Mouse (Mus musculus): ENCODE results near the gene Tada2a.

Gene Tada2a

DNA sequence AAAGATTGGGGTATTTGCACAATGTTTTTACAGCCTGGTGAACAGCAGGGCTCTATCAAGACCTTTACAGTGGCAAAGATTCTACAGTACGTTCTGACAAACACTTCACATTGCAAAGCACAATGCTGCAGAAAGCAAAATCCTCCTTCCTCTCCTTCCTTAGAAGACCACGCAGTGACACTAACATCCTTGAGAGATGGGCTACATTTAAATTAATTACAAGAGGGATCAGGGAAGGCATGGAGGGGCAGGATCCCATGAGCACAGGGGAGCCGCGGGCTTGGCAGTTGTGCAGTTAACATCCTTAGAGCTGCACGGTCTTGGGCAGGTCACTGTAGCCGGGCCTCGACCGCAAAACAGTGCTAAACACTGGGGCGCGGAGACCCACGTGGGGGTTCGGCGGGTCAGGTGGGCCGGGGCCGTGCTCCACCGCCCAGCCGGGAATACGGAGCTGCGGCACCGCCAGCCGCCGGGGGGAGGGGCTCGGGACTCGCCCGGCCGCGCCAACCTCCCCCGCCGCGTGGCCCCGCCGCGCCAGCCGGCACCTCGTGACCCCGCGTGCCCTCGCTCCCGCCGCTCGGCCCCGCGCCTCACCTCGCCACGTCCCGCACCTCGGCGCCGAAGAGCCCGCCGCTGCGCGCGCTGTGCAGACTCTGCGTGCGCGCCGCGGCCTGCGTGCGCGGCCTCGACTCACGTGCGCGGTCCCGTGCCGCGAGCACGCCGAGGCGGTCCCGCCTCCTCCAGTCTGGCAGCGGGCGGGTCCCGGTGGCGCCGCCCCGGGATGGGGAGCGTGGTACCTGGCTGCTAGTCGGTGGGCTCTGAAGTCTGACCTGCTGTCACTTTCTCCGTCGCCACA, at the start of gene Tada2a, which contains the start of gene Acaca:
Tada2a (minus strand) TSS at position 658 of the 856 bp plus-strand sequence.
Acaca (plus strand) TSS at position 730 of the 856 bp plus-strand sequence.
- peak; percentile 83 for DNase-seq

DNA sequence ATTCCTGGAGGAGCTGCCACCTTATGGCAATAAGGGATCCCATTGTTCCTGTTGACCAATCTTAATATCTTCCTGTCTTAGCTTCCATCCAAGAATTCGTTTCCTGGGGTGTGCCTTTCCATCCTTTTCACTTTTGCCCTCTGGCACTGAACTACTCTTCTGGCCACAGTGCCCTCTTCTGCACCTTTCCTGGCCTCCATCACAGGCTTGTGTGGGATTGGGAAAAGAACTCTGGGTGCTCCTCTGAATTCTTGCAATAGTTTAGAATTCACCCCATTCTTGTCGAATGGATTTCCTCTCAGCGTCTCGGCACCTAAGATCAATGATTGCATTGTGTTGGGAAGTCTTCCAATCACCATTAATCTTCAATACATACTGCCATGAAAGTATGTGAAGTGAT, 49.2 kb upstream of the Tada2a start:
- no peak for DNase-seq

DNA sequence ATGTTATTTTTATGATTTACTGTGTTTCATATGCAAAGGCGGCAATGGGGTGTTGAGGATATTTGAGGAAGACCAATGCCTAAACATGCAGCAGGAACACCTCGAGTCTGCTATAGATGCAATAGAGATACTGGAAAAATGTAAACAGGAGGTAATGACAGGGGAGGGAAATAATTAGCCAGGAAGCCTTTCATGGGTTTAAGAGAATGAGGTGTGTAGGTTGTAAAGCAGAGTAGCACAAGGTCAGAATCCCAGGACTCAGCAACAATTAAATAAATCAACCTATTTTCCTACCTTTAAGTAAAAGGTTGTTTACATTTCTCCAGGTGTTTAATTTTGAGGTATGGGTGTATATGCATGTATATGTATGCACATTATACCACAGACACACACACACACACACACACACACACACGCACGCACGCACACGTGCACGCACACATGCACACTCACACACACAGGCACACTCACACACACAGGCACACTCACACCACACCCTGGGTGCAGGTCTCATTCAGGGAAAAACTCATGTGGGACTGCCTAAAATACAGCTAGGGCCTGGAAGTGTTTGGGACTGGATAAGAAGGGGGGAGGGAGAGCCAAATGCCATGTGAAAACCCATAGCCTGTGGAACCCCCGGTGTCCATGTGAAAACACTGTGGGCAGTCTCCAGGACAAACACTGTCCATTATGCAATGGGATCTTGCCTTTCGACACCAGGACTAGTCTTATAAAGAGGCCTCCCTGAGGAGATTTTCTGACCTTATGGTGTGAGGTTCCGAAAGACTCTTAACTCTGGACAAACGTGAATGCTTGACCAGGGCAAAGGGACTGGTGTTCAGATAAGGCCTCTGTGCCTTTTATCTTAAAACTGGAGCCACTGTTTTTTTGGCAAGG, 43.4 kb upstream of the Tada2a start:
- DNase-seq, result no peak

DNA sequence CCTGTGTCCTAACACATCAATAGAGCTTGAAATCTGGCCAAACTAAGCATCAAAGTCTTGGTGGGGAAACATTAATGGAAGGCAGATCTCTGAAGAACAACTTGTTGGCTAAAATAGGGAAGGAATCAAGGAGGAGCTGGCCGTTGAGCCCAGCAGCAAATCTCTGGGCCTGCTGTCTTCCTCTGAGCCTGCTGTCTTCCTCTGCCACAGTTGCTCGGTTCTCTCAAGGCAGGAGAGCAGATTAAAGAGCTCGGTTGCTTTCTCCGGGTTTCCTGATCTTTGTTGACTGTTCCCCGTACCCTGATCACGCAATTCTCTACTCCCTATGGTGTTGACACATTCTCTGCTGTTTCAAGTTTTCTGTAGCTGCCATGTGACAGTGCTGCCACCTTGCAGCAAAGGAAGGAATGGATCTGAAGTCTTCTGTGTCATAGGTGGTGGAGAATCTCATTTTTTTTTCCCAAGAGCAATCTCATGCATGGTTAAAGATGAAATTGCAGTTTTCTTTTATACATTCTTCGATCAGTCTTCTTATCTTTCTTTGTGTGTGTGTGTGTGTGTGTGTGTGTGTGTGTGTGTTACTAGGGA, 39.4 kb upstream of the Tada2a start:
- DNase-seq, result peak; percentile 37

DNA sequence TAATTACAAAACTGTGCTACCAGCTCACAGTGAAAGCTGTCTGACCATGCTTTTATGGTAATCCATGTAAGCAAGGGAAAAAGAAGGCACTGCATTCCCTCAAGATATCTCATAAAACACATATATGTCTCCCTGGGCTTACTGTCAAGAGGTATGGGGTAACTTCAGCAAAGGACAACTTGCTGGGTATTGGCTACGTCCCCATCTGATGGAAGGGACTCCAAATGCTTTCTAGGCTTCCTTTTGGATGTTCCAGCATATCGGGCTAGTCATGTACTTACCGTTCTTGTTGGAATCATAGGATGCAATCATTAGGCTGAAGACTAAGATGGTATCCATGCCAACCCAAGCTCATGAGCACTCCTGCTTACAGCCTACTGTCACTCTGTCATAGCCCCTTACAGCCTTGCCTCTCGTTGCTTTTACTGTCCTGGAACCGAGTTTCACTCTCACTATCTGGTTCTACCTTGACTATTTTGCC, 37.7 kb upstream of the Tada2a start, which contains the start of gene Gm11437:
Gm11437 (minus strand) TSS at position 431 of the 481 bp plus-strand sequence.
- DNase-seq, result no peak

DNA sequence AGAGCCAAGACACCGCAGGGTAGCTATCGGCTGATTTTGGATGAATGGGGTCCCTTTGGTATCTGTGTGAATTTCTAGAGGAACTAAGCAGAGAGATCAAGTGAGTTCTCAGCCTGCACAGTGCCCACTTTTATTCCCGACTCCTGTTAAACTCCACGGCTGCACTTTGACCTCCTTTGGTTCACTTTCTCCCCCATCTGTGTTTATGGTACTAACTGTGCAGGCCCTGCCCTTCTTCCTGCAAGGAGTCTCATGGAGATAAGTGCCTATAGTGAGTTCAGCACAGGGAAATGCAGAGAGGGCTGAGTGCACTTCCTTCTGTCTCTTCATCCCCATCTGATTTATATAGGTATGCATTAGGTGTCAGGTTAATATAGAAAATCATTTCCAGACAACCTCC, 35.2 kb upstream of the Tada2a start:
- no peak for DNase-seq

DNA sequence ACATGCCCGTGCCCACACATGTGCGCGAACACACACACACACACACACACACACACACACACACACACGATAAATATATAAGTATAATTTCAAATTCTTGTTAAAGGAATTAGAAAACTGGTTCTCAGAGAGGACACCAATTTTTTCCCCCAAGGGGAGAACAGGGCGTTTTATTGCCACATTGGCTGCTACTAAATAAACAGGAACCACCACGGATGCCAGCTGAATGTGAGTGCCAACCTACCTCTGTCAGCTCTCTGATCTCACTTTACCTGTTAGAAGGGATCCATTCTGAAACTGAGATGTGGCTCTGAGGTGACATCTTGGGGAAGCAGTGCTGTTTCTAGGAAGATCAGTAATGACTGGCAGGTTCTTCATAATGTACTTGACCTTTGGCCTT, 34.7 kb upstream of the Tada2a start:
- no peak for DNase-seq

DNA sequence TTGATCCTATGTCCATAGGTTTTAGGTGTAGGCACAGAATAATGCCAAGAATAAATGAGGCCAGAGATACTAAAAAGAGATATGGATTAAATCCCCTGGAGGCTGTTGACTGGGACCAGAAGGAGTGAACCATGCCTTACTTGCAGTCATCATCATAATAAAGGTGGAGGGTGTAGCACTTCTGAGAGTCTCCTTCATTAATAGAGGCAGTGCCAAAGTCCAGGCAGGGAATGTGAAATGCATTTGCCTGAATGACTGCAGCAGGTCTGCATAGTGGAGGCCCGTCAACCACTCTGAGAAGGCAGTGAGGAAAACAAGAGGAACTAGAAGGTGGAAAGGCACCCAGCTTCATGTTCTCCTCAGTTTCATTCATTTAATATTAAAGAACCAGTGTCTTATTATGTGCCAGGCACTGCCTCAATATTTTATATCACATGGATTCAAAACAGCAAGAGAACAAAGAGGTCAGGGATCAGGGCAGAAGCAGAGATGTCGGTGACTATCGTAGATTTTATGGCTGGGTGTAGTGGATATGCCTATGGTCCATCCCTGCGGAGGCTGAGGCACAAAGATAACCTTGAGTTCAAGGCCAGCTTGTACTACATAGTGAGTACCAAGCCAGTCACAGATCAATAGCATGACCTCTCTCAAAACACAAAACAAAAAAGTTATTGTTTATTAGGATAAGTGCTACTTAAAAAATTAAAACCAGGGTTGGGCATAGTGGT, 27.3 kb upstream of the Tada2a start:
- DNase-seq, result no peak

DNA sequence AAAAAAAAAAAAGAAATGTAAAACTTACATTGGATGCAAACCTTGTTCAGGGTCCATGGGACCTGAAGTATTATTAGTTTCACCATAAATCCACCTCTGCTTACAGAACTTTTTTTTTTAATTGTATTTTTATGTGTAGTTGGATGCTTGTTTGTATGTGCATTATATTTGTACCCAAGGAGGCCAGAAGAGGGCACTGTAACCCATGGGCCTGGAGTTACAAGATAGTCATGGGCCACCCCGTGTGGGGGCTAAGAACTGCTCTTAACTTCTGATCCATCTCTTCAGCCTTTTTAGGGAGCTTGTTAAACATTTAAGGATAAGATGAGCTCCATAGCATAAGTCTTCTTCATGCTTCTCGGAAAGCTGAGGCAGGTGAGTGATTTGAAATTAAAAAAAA, 21.5 kb upstream of the Tada2a start:
- peak; percentile 23 for DNase-seq

DNA sequence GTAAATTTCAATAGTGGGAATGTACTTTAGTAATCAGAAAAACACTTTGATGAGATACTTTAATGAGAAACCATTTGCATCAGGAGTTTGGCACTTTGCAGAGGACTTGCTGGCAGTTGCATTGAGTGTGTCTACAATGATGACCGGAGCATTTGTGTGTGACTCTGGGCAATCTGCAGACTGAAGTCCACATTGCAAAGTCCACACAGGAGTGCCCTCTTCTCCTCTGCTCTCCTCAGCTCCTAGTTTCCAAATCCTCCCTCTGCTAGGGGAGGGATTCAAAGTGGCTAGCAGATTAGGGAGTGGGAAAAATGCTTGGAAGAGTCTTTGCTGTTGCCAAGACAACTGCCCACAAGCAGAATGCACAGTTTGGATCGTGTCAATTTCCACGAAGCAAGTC, 16.7 kb upstream of the Tada2a start:
- DNase-seq, result no peak

DNA sequence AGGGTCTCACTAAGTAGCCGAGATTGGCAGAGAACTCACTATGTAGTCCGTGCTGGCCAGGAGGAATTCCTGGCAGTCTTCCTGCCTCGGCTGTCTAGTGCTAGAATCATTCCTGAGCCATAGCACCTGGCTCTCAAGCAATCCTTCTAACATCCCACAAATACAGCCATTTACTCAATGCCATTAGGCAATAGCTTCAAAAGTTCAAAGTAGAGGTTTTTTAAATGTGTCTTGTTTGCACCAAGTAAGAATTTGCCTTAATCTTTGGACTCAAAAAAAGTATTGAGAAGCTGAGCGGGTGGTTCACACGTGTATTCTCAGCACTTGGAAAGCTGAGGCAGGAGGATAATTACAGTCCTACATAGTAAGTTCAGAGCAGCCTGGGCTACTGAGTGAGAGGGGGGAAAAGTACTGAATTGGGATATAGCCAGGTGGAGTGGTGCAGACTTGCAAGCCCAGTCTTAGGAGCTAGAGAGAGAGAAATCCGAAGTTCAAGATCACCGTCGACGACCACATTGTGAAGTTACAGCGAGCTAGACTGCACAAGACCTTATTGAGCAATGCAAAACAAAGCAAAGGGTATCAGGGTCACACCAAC, 15.9 kb upstream of the Tada2a start:
- no peak for DNase-seq

DNA sequence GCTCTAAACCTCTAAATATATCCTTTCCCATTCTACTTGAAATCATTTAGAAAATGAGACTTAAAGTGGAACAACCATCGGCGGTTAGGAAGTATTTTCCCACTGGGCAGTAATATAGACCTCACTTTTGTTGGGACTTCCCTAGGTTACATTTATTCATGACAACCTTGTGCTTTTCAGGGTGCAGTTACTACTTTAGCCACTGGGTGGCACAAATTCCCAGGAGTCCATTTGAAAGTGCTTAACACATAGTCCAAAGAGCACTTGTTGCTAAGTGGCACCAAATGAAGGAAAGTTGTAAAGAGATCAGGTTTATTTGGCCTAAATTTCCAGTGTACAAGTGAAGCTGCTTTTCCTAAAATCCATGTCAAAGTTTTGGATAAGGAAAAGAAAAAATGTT, 12.4 kb upstream of the Tada2a start:
- peak; percentile 60 for DNase-seq

DNA sequence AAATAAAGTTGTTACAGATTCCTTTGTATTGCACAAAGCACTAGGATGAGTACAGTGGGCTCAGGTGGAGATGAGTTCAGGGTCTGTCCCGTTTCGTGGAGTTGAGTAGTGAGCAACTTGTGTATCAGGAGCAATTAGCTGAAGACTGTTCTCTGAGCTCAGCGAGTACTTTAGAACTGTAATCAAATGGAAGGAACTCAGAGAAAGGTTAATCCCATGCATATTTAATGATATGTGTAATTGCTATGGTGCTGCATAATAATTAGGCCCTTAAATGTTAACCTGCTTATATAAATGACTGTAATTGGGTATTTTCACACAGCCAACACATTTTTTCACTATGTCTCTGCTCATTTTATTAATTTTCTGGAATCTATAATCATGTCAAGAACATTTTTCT, 7.1 kb upstream of the Tada2a start:
- no peak for DNase-seq

DNA sequence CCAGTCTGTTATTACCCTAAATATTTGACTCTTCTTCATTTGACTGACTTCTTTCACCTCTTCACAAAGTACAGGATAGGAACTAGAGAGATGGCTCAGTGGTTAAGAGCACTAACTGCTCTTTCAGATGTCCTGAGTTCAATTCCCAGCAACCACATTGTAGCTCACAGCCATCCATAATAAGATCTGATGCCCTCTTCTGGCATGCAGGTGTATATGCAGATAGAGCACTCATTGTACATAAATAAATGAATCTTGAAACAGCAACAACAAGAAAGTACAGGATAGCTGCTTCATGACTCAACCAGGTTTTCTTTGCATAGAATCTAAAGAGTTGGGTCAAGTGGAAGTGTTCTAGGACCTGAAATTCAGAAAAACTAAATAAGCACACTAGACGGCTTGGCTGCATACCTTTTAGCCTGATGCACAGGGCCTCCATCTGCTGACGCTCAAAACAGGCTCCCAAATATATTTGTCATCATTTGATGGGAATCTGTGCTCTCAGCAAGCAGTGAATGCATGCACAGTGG, 5.0 kb upstream of the Tada2a start:
- no peak for DNase-seq

DNA sequence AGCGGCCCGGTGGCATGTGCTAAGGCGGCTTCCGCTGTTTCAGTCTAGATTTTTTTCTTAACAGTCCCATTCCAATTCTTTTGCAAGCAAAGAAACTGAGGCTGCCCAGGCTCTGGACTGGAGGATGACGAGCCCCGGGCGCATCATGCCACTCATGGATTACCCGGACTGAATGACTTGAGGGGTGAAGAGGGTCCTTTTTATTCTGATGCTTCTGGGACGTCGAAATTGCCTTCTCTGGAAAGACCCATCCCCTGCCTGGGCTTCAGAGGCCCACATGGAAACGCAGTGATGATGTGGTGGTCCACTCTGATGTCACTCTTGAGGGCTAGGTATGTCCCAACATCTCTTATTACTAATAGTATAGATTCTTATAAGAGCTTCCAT, 392 bp upstream of the Tada2a start:
- no peak for DNase-seq

DNA sequence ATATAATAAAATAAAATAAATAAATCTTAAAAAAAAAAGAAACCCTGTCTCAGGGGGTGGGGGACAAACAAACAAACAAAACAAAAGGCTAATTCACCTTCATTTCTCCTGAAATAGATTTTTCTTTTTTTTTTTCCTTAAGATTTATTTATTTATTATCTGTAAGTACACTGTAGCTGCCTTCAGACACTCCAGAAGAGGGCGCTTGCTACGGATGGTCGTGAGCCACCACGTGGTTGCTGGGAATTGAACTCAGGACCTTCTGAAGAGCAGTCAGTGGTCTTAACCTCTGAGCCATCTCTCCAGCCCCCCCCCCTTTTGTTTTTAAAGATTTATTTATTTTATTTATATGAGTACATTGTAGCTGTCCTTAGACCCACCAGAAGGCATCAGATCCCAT, 1.4 kb downstream of the Tada2a start:
- DNase-seq, result no peak

DNA sequence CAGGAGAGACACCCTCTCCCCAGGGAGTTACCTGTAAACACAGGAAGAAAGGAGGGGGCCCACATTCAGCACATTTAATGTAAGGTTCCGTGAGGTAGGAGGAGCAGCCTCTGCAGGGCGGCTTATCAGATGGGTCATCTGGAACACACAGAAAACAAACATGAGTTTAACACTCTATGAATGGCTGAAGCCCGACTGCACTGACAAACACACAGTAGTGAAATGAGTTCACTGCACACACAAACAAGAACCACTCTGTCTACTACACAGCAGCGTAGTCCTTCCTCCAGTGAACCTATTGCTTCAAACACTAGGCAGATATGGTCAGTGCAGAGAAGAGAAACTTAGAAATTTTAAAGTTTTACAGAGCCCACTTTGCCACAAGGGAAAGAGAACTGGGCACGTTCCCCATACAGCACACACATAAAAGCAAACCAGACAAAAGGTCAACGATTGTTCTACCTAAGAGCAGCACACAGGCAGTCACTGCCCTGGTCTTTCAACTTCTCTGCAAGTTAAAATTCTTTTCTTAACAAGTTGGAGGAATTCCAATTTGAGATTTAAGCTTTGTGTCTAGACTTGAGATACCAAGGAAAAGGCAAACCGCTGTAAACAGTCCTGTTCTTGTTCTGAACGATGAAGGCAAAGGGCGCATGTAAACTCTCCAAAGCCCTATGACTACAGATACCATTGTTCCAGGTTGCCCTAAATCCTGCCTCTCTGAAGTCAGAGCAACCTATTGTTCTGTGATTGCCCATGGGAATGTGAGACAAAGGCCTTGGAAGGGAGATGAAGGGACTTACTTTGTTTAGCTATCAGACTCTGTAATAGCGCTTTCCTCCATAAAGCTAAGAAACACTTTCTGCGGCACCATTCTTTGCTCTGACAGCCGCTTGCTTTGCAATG, 8.1 kb downstream of the Tada2a start:
- DNase-seq, result no peak

DNA sequence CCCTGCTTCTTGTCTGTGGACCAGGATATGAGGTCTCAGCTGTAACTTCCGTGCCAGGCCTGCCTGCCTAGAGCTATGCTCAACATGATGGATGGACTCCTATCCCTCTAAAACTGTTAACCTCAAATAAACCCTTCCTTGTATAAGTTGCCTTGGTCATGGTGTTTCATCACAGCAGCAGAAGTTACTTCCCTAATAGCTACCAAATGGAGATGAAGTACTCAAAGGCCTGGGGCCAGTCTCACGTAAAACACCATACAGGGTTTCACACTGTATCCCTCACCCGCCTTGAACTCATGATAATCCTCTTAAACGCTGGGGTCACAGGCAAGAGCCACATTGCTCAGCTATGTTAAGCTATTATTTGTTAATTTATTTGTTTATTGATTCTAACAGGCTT, 12.0 kb downstream of the Tada2a start:
- DNase-seq, result no peak

DNA sequence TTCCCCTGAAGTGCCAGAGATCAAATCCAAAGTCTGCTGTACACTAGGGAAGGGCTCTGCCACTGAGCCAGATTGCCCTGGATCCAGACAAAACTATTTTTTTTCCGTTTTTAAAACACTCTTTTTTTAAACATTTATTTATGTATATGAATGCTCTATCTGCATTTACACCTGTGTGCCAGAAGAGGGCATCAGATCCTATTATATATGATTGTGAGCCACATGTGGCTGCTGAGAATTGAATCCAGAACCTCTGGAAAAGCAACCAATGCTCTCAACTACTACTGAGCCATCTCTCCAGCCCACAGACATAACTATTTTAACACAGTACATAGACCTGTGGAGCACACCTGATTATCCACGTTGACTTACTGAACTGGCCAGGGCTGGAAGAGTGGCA, 13.2 kb downstream of the Tada2a start:
- no peak for DNase-seq

DNA sequence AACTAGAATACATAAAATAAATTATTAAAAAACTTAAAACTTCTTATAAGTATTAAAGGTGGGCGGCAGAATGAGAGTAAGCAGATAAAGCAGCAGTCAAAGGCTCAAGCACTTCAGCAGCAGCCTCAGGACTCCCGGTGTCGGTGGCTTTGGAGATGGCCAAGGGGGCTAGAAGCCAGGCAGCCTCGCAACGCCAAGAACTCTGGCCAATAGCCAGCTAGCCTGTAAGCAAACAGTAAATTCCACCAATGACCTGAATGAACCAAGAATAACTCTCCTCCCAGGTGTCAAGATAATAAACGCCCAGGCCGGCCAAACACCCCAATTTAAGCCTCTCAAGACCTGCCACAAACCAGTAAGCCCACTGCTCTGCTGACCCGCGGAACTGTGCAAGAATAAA, 13.8 kb downstream of the Tada2a start:
- no peak for DNase-seq

DNA sequence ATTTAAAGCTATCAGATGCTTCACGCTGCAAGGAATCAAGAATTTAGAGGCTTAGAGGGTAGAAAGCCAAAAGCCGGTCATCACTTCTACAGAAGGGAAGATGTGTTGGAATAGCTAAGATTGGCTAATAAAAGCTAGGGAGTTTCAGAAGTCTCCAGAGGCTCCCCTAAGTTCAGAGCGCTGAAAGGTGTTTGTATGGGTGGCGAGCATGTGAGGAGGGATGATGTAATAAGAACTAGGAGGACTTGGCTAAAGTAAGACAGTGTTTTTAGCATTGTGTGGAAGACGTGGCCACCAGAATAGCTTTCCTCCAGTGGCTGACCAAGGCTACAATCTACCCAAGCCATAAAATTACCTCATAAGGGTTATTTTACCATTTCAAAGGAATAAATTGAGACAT, 15.8 kb downstream of the Tada2a start:
- DNase-seq, result no peak

Measured in thymus, postnatal 25 days (tissue).